Mouse (Mus musculus) gastrocnemius, postnatal 25 days (tissue): ENCODE data around the gene Olfr836. TPM values are rescaled to one million over a fixed set of nuclear protein-coding genes. Genes with fewer than 3 reads are reported as not detected.
"Not testable (repeated sequence)": the region's sequence is repeated elsewhere in the genome, so short reads cannot be mapped to it uniquely, and the experiment has no call there.

Experiments used
- DNase-seq: peaks from one replicate; pipeline ENCODE4 v3.0.0; 2022
- long read RNA-seq, 2 experiments: library from polyadenylated mRNA; stranded (forward); transcript quantifications; one replicate each; pipeline ENCODE4 v2.0.0; 2021
- total RNA-seq, 2 experiments: library from RNA; stranded (reverse); gene quantifications; 1 replicate in 1 of 2; 2 replicates in 1 of 2; pipeline ENCODE4 v1.2.3; 2021

Olfr836 gene
- total RNA-seq, result not detected
- long read RNA-seq, experiment 1, result 0 reads
- long read RNA-seq, experiment 2, result 0 reads

GRCm38 (mm10) chr9:19120082-19120481, at the start of gene Olfr836:
TSS of gene Olfr836 (plus strand) at chr9:19120382.
- DNase-seq, result no peak

DNA sequence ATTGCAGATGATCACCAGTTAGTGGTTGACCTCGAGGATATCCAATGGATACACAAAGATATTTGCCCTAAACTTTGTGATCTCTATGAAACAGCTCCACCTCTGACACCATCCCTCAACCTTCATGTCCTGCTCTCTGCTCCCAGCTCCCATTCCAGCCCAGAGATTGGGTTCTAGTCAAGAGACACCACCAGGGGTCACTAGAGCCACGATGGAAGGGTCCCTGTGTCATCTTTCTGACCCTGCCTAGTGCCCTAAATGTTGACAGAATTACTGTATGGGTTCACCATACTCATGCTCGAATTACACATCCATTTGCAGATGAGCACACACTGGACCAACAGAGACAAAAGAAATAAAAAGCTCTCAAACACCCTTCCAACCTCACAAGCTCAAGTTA, 35.2 kb upstream of the Olfr836 start:
- DNase-seq, result no peak

DNA sequence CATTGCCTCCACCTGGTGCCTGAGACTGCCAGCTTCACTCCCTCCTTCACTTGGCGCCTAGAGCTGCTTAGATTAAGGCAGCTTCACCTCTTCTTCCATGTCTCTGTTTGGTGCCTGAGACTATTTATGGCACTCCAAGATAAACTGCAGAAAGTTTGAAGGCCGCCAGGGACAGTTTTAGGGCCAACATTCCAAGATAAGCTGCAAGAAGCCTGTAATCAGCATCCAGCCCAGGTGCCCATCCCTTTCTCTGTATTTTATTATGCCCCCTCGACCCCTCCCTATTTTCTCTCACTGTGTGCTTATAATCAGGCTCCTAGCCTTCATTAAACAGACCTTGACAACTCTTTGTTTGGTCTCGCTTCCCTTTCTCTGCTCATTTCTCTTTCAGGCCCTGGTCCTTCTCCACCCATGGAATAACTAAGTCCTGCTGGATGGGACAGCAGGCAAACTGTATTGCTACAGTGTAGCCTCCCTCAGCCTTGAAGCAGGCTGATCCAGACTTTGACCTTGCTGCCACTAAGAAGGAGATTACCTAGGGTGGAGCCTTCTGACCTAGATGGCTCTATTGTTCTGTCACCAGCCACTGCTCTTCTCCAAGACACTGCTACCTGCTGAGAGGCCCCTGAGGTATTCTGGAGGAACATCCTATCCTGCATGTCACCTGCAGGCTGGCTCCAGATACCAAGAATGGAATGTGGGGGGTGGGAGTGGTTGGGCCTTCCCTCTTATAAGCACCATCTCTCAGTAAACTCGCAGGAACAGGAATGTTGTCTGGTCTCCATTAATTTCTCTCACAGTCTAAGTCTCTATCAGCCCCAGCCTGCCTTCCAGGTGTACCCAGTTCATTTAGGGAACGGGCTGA, 27.1 kb upstream of the Olfr836 start:
- DNase-seq, result not testable (repeated sequence)

DNA sequence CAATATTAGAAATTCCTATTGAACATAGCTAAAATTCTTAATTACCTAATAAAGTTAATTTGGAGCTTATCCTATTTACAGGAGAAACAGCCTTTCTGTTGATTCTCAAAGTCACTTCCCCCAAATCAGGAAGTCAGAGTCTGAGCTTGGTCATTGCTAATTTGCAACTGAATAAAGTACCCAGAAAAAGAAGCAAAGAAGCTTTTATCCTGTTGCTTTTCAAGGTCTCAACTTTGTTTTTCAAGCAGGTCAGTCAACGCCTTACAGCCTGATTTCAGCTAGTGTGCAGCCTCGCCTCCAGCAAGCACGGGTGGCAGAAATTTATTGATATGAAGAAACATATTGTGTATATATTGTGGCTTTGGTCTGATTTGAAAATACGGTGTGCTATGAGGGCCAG, 22.9 kb upstream of the Olfr836 start:
- DNase-seq, result no peak

GRCm38 (mm10) chr9:19136017-19136416, 15.8 kb downstream of the Olfr836 start, which contains the start of gene Olfr837:
TSS of gene Olfr837 (plus strand) at chr9:19136317.
- DNase-seq, result no peak

Other genes starting within 250 kb of the Olfr836 start
- not detected for gene Olfr830, start 245.7 kb upstream of the Olfr836 start, total RNA-seq
- not detected for gene Olfr832, start 183.3 kb upstream of the Olfr836 start, total RNA-seq
- gene Olfr834, start 132.4 kb upstream of the Olfr836 start, total RNA-seq, result not detected
- gene Olfr835, start 87.6 kb upstream of the Olfr836 start, total RNA-seq, result not detected
- gene Olfr837, start 15.9 kb downstream of the Olfr836 start, total RNA-seq, result not detected
- not detected for gene Olfr839-ps1, start 56.9 kb downstream of the Olfr836 start, total RNA-seq
- gene Olfr843, start 131.6 kb downstream of the Olfr836 start, total RNA-seq, result not detected
- not detected for gene Olfr844, start 196.0 kb downstream of the Olfr836 start, total RNA-seq
- not detected for gene Olfr845, start 216.1 kb downstream of the Olfr836 start, total RNA-seq
- gene Olfr846, start 243.6 kb downstream of the Olfr836 start, total RNA-seq, result not detected